Mouse (Mus musculus): Measurements from ENCODE around the gene Zcchc7. TPM values are rescaled to one million over a fixed set of nuclear protein-coding genes. Genes with fewer than 3 reads are reported as not detected.

The Zcchc7 gene
- 23.3 and 89.5 TPM in 2 replicates for polyA plus RNA-seq (2012; ENCODE audit: low replicate concordance)

DNA sequence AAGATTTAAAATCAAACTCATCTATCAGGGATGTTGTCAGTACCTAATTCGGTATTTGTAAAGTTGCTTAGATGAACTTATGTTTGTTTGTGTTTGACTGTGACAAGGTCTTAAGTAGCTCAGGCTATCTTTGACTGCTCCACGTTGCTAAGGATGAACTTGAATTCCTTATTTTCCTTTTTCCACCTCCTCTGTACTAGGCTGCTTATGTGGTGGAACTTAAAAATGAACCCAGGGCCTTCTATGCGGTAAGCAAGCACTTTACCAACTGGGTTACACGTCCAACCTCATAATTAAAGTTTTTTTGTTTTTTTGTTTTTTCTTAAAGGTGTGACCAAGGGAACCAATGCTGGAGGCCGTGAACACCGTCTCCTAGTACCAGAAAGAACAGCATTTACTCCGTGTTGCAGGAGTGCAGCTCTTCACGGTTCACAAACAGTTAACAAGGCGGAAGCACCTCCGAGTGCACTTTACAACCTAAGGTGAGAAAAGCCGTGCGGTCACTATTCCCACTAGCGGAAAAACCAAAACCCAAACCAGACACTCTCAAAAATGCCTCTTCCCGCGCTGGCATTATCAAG lies at the start of gene Zcchc7:
Zcchc7 (plus strand) TSS at position 325 of the 581 bp plus-strand sequence.

GRCm38 (mm10) chr4:44709740-44710700 lies 45.7 kb upstream of the Zcchc7 start, which contains the start of gene Pax5:
Gene Pax5, minus strand, starts transcription at chr4:44710487.

GRCm38 (mm10) chr4:44981280-44981973 lies 225.8 kb downstream of the Zcchc7 start, which contains the start of gene Grhpr:
Gene Grhpr, plus strand, starts transcription at chr4:44981395.

Other genes with a start within 250 kb of the Zcchc7 start
- 713 and 896 TPM in 2 replicates for gene Pax5, start 45.4 kb upstream of the Zcchc7 start, polyA plus RNA-seq (2012; ENCODE audit: low replicate concordance)
- gene Grhpr, start 225.5 kb downstream of the Zcchc7 start, polyA plus RNA-seq (2012; ENCODE audit: low replicate concordance) = 10.5 and 24.8 TPM in 2 replicates